Mouse (Mus musculus) ES-E14 (cell line): ENCODE results near the gene Creld2. TPM values are rescaled to one million over a fixed set of nuclear protein-coding genes. Genes with fewer than 3 reads are reported as not detected.

Source experiments
- DNase-seq: peaks from one replicate; pipeline ENCODE4 v3.0.0-alpha.2; 2013; ENCODE audit warnings: low read depth, low spot score
- H3K27ac ChIP-seq: 2 replicates; pipeline ENCODE4 v1.5.1; 2012; ENCODE audit warnings: low read depth, mild to moderate bottlenecking, low read length, moderate library complexity, mixed read lengths; ENCODE audit not compliant: poor library complexity, insufficient read depth, severe bottlenecking
- H3K36me3 ChIP-seq: 2 replicates; pipeline ENCODE4 v1.6.1; 2012; ENCODE audit warnings: mild to moderate bottlenecking, low read length, moderate library complexity, mixed read lengths; ENCODE audit not compliant: control insufficient read depth, poor library complexity, insufficient read depth, severe bottlenecking
- H3K4me1 ChIP-seq, 2 experiments: fragments of 150-350 bp in 1 of 2; sonication (generic) in 1 of 2; 2 replicates each; pipeline ENCODE4 v1.6.1; 2012; ENCODE audit warnings: low read length in 2 of 2, mild to moderate bottlenecking in 1 of 2, mixed read lengths in 1 of 2; ENCODE audit not compliant: control insufficient read depth in 2 of 2, insufficient read depth in 2 of 2, poor library complexity in 1 of 2
- H3K4me3 ChIP-seq, 2 experiments: fragments of 150-350 bp in 1 of 2; sonication (generic) in 1 of 2; 2 replicates each; pipeline ENCODE4 v1.5.1; 2012; ENCODE audit warnings: low read length in 2 of 2, low read depth in 1 of 2, mild to moderate bottlenecking in 1 of 2, mixed read lengths in 1 of 2; ENCODE audit not compliant: insufficient read depth in 1 of 2, poor library complexity in 1 of 2, severe bottlenecking in 1 of 2
- H3K9ac ChIP-seq: 2 replicates; pipeline ENCODE4 v1.6.1; 2012; ENCODE audit warnings: low read depth, mild to moderate bottlenecking, low read length, mixed read lengths; ENCODE audit not compliant: poor library complexity, insufficient read depth, severe bottlenecking
- H3K9me3 ChIP-seq: fragments of 150-350 bp; sonication (generic); 2 replicates; pipeline ENCODE4 v1.6.1; 2012; ENCODE audit warnings: low read depth, mild to moderate bottlenecking, low read length; ENCODE audit not compliant: control insufficient read depth, insufficient read depth
- CHD2 ChIP-seq: IDR thresholded peaks from 2 replicates; pipeline ENCODE4 v1.6.1; 2014; ENCODE audit warnings: mild to moderate bottlenecking, low read depth, low read length, inconsistent platforms
- HCFC1 ChIP-seq: IDR thresholded peaks from 2 replicates; pipeline ENCODE4 v1.6.1; 2012; ENCODE audit warnings: low read length, inconsistent platforms, borderline replicate concordance; ENCODE audit not compliant: insufficient read depth
- MAFK ChIP-seq: IDR thresholded peaks from 2 replicates; pipeline ENCODE4 v1.6.1; 2014; ENCODE audit warnings: mild to moderate bottlenecking, low read depth, low read length, inconsistent platforms; ENCODE audit not compliant: insufficient read depth
- ZC3H11A ChIP-seq: IDR thresholded peaks from 2 replicates; pipeline ENCODE4 v1.6.1; 2012; ENCODE audit warnings: low read depth, mild to moderate bottlenecking, inconsistent platforms, low read length, borderline replicate concordance
- ZNF384 ChIP-seq: IDR thresholded peaks from 2 replicates; pipeline ENCODE4 v1.6.1; 2012; ENCODE audit warnings: low read depth, low read length, inconsistent platforms
- in situ Hi-C, 2 experiments: fragments of 600-800 bp; cut with MboI; formaldehyde crosslinking; loops; one replicate each; pipeline ENCODE4 v1.15.1; 2025; ENCODE audit warnings: low sequenced_read_pairs in 2 of 2, inconsistent platforms in 1 of 2; ENCODE audit not compliant: unreplicated experiment in 2 of 2
- total RNA-seq: library from RNA; depleted of rRNA; stranded (reverse); fragments of 300-350 nt; gene quantifications from 2 replicates; pipeline ENCODE4 v1.2.3, GENCODE M21; 2012

Gene Creld2
- total RNA-seq, 1 experiment: 328 TPM

DNA sequence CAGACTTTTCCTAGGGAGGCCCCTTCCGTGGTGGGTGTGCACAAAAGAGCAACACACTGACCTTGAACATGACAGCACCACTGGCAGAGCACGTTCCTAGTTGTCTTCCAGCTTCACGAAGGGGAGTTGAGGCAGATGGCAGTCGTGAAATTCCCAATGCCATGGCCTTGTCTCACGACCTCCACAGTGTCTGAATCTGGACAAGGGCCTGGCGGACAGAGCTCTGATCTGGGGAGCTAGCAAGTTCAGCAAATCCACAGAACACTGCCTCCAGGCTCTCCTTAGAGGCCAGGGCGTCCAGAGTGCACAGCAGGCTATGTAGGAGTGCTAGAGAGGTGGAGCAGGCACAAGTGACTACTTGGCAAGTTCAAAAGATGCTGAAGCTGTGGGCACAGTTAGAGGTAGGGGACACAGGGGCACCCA lies 47.5 kb downstream of the Creld2 start:
- in situ Hi-C loops: no loop called here
- Histone ChIP-seq H3K4me1 (peaks cover 0 to 14% of the 10 kb centered on the region in 2 experiments; a peak in 3 of 4 replicates), H3K4me3 (peak overlapping the region; percentile 30 to 92; a peak in 3 of 4 replicates), H3K36me3 (peaks cover 35% of the 10 kb centered on the region), H3K9ac (peak overlapping the region; percentile 9; the same call in 1 of the 2 replicates), H3K9me3 (no peaks in the 10 kb centered on the region), H3K27ac (peak overlapping the region; percentile 97)
- no peak for TF ChIP-seq ZC3H11A
- TF ChIP-seq HCFC1: no peak
- no peak for TF ChIP-seq ZNF384
- no peak for TF ChIP-seq MAFK
- no peak for TF ChIP-seq CHD2
- no peak for DNase-seq

DNA sequence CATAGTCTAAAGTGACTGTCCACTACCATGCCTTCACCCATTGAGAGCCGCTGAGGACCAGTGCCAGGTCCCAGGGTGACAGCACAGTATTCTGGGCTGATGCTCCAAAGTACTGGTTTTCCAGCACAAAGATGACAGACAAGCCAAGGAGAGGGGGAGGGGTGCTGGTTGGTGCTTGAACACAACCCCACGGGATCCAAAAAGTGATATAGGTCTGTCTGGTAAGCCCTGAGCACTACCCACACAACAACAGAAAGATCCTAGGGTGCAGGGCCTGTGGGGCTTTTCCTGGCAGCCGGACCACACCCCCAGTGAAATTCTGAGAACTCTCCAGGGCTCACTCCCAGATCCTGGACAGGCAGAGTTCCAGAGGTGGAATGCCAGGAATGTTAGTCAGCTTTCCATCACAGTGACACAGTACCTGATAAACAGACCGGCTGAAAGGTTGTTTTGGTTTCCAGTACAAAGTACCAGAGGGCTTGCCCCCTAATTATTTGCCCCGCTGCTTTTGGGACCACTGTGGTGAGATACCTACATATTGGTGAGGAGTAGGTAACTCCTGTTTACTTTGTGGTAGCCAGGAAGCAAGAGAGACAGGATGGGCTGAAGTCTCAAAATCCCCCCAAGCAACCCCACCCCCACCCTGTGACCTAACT lies 48.0 kb downstream of the Creld2 start:
- TF ChIP-seq MAFK: no peak
- TF ChIP-seq CHD2: no peak
- TF ChIP-seq HCFC1: no peak
- no peak for TF ChIP-seq ZC3H11A
- no peak for TF ChIP-seq ZNF384
- Histone ChIP-seq H3K4me3 (peak overlapping the region in 1 of 2 experiments; percentile 92; a peak in 1 of 4 replicates), H3K36me3 (peaks cover 35% of the 10 kb centered on the region), H3K9me3 (no peaks in the 10 kb centered on the region), H3K27ac (peak overlapping the region; percentile 97), H3K9ac (peak overlapping the region; percentile 9; the same call in 1 of the 2 replicates), H3K4me1 (peaks cover 0 to 14% of the 10 kb centered on the region in 2 experiments; a peak in 3 of 4 replicates)
- DNase-seq: peak; percentile 80
- in situ Hi-C loops: no loop called here

DNA sequence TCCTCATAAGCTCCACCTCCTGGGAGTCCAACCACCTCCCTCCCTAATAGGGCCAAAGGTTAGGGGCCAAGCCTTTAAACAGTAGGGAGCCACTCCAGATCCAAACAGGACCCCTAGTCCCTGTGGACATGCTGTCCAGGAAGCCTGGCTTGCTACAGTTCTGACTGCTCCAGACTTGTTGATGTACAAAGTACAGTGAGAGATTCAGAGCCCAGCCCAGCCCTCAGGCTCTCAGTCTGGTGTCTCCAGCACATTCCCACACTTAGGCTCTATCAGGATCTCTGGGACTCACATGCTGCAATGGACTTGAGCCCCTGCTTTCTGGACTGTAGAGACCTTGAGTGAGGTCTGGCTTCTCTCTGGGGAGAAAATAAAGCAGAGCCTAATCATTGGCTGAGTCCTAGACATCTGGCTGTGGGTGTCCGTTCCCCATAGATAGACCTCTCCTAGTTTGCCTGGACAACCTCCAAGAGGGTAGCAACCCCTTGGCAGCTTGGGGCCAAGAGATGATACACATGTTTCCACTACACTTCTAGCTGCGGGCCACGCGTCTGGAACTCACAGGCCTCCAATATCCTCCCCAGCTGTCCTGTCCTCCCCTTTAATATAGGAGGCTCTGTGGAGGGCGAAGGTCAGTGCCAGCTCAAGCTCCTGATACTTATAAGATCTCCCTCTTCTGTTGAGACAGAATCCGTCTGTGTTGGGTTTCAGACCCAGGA lies 48.7 kb downstream of the Creld2 start:
- H3K4me1 ChIP-seq: peaks cover 0 to 14% of the 10 kb centered on the region in 2 experiments; a peak in 3 of 4 replicates
- peak overlapping the region; percentile 97 for H3K27ac ChIP-seq
- peak; percentile 67 for DNase-seq
- peaks cover 30% of the 10 kb centered on the region for H3K36me3 ChIP-seq
- H3K9ac ChIP-seq: no peak overlapping the region; the same call in 1 of the 2 replicates
- in situ Hi-C loops: no loop called here
- no peak for TF ChIP-seq ZC3H11A
- no peaks in the 10 kb centered on the region for H3K9me3 ChIP-seq
- no peak overlapping the region for H3K4me3 ChIP-seq

DNA sequence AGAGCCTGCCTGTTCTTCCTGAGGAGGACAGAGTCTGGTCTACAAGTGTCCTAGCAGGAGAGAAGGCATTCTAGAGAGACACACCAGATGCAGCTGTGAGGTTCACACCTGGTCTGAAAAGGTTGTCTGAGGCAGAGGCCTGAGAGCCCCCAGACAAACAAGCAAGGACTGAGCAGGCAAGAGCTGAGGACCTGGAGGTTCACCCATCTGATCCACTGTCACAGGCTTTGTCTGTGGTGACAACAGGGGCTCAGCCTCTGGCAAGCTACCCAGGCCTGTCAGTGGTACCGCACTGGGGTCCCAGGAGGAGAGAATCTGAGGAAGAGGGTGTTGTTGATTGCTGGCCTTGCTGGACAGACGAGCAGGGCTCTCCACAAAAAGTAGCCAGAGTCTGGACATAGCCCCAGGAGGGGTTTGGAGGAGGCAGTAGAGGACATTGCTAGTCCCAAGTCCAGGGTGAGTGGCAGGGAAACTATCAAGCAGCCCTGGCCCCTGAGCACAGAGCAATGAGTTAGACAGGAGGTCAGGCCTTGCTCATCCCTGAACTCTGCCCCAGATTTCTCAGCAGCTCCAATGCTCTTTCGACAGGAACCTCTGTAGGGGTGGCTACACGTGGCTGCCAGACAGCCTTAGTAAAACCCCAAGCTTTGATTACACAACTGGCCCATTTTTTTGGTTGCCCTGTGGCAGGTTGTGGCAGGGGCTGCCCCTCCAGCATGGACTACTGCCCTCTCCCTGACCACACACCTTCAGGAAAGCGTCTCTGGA lies 51.2 kb downstream of the Creld2 start:
- Histone ChIP-seq H3K4me1 (peaks cover 0 to 17% of the 10 kb centered on the region in 2 experiments; a peak in 3 of 4 replicates), H3K9me3 (no peaks in the 10 kb centered on the region), H3K36me3 (peaks cover 9% of the 10 kb centered on the region), H3K4me3 (no peak overlapping the region), H3K9ac (no peak overlapping the region), H3K27ac (no peak overlapping the region)
- no peak for DNase-seq
- in situ Hi-C loops: no loop called here
- TF ChIP-seq ZNF384: no peak
- no peak for TF ChIP-seq MAFK
- no peak for TF ChIP-seq HCFC1
- no peak for TF ChIP-seq ZC3H11A
- no peak for TF ChIP-seq CHD2
